Mouse (Mus musculus): Measurements from ENCODE around the gene Asb8.

DNA sequence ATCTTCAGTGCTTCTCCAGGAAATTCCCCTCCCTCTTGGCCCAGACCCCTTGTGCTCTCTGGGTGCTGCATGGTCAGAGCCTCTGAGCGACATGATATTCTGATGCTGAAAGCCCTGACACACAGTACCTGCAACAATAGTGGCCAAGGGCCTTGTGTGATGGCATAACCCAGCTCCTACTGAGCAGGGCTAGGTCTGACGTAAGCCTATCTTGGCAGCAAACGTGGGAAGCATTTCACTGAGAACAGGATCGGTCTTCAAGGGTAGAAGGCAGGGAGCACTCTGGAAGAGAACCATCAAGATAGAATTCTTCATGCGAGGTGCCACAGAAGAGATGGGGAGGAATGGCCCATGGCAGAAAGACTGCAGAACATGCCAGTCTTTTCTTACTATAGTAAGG, at the start of gene Asb8:
- TF ChIP-seq GATA1 (IDR thresholded peaks at IDR 0.05; ENCODE audit: borderline replicate concordance, low read length) (no peak), FLI1 (IDR thresholded peaks at IDR 0.05; ENCODE audit: low read length) (no peak)

All from megakaryocyte, embryonic 14.5 days (primary cell).